Mouse (Mus musculus) B cell, adult 2 months (primary cell): Measurements from ENCODE around the gene Arid3a.

Source experiments
- DNase-seq, 2 experiments: peaks; one replicate each; pipeline ENCODE4 v3.0.0; 2022

Gene Arid3a

GRCm38 (mm10) chr10:79997034-79997760, 70.4 kb downstream of the Arid3a start:
- DNase-seq = peak; percentile 37 to 45

DNA sequence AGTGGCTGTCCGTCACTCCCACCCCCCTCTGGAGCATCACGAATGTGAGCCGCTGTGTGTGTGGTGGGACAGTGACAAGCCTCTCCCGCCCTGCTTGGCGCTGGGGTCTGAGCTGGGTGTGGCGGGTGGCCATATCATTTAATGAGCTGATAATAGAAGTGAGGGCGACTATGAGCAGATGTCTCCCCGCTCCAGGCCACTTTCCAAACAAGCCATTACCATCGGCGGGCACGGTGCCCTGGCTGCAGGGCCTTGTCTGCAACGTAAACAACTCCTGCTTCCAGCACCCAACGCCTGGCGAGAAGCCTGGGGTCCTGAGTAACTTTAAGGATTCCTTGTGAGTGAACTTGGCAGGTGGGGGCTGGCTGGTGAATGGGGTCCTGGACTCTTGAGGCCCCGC, 71.0 kb downstream of the Arid3a start:
- no peak for DNase-seq

GRCm38 (mm10) chr10:80001945-80002344, 75.1 kb downstream of the Arid3a start:
- DNase-seq = no peak

GRCm38 (mm10) chr10:80002829-80003228, 76.0 kb downstream of the Arid3a start:
- no peak for DNase-seq

- DNase-seq = no peak
Measured at GRCm38 (mm10) chr10:80003374-80004232, 76.8 kb downstream of the Arid3a start.

DNA sequence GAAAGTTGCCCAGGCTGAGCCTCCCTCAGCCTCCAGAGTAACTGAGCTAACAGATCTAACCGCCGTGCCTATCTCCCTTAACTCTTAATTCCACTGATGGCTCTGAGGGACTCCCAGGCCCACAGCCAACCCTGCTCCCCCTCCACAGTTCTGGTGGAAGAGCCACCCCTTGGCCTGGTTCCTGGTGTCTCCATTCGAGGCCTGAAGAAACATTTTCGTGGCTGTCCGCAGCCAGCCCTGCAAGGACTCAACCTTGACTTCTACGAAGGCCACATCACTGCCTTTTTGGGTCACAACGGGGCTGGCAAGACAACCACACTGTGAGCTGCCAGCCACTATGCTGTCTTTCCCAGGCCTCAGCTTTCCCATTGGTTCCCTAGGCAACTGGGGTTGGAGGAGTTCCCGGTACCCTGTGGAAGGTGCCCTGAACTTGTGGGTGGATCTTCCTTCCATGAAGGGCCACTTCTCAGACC, 77.4 kb downstream of the Arid3a start:
- no peak for DNase-seq
